Mouse (Mus musculus) hindbrain, embryonic 15.5 days (tissue): ENCODE data around the gene Rbm28. TPM values are rescaled to one million over a fixed set of nuclear protein-coding genes. Genes with fewer than 3 reads are reported as not detected.

ENCODE experiments used
- ATAC-seq: fragments of 200-750 bp; cut with Nextera tagmentation; 2 replicates; pipeline ENCODE4 v1.8.0; 2017; ENCODE audit warnings: low read depth, moderate number of reproducible peaks, moderate TSS enrichment; ENCODE audit not compliant: low FRiP score
- H3K27ac ChIP-seq: fragments of 300-500 bp; sonication (generic); replicated peaks from 2 replicates; pipeline ENCODE4 v1.5.1; 2015; ENCODE audit warnings: mild to moderate bottlenecking, inconsistent platforms
- H3K27me3 ChIP-seq: fragments of 300-500 bp; sonication (generic); 2 replicates; pipeline ENCODE4 v1.6.1; 2015; ENCODE audit warnings: control low read depth, inconsistent platforms
- H3K36me3 ChIP-seq: fragments of 300-500 bp; sonication (generic); 2 replicates; pipeline ENCODE4 v1.6.1; 2015; ENCODE audit warnings: control low read depth, inconsistent platforms
- H3K4me1 ChIP-seq: fragments of 300-500 bp; sonication (generic); replicated peaks from 2 replicates; pipeline ENCODE4 v1.6.1; 2015; ENCODE audit warnings: control low read depth, inconsistent platforms
- H3K4me2 ChIP-seq: fragments of 300-500 bp; sonication (generic); 2 replicates; pipeline ENCODE4 v1.6.1; 2015; ENCODE audit warnings: moderate library complexity, mild to moderate bottlenecking, inconsistent platforms
- H3K4me3 ChIP-seq: fragments of 300-500 bp; sonication (generic); 2 replicates; pipeline ENCODE4 v1.5.1; 2015; ENCODE audit warnings: mild to moderate bottlenecking, inconsistent platforms
- H3K9ac ChIP-seq: fragments of 300-500 bp; sonication (generic); 2 replicates; pipeline ENCODE4 v1.6.1; 2015; ENCODE audit warnings: inconsistent platforms
- H3K9me3 ChIP-seq: fragments of 300-500 bp; sonication (generic); 2 replicates; pipeline ENCODE4 v1.6.1; 2016; ENCODE audit warnings: control low read depth, inconsistent platforms
- WGBS: fragments of 180-500 bp; shearing (Covaris S2); methylation state at CpG from one replicate; pipeline ENCODE4 v1.1.7; 2015; 5-methylcytosine and 5-hydroxymethylcytosine counted together
- microRNA-seq: library from miRNA; unstranded; fragments of <30 nt; microRNA quantifications from one replicate; pipeline ENCODE4, GENCODE M21; 2016
- polyA plus RNA-seq: library from polyadenylated mRNA; unstranded; fragments of >200 nt; fragmentation: Nextera tagmentation; extraction: Ambion mirVana; gene quantifications from 2 replicates; pipeline ENCODE4 v1.2.1, GENCODE M21; 2015

Rbm28 gene
- polyA plus RNA-seq, 1 experiment from 2014 or later: 43.2 TPM

DNA sequence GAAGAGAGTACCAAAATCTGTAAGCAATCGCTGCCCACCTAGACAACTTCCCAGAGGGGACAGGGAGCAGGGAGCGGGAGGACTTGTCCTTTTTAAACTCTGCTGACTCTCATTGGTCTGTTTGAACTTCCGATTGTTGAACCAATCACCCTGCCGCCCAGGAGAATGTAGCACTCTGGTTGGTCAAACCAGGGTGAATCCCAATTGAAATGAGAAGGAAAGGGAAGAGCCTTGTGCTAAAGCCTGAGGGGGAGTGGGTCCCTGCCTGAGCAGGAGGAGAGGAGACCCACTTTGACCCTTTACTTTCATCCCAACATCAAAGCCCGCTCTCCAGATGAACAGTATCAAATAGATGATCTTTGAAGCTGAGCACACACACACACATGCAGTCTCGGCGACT is 80.4 kb downstream of the Rbm28 start:
- no peak overlapping the region for H3K9ac ChIP-seq
- H3K27ac ChIP-seq: no peak overlapping the region
- H3K27me3 ChIP-seq: no peaks in the 10 kb centered on the region
- no peak overlapping the region for H3K4me3 ChIP-seq
- no peaks in the 10 kb centered on the region; the same call in 1 of the 2 replicates for H3K4me1 ChIP-seq
- no peaks in the 10 kb centered on the region for H3K36me3 ChIP-seq
- H3K9me3 ChIP-seq: no peaks in the 10 kb centered on the region
- no peak for ATAC-seq
- WGBS: 74% methylated on average over 7 of the region's 7 CpGs
- no peak overlapping the region for H3K4me2 ChIP-seq

DNA sequence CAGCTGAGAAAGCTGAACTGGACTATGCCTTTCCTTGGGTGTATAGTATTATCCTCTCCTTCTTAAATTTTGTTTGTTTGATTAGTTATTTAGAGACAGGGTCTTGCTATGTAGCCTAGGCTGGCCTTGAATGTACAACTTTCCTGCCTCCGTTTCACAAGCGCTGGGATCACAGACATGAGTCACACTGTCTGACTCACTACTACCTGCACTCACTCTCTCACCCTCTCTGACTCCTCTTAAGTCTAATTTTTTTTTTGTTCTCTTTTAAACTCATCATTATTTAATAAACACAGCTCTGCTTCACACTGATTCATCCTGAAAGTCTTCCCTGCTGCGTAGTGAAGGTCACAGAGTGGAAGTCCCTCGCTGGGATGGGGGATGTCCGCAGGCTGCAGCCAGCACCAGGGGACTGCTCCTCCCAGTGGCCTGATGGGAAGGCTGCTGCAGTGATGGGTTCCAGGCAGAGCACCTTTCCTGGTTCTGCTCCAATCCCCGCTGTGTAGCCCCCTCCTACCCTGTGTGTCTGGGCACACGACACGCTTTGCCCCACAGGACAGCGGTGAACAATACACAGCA is 81.9 kb downstream of the Rbm28 start:
- no peak for ATAC-seq
- Histone ChIP-seq H3K36me3 (no peaks in the 10 kb centered on the region), H3K4me2 (no peak overlapping the region), H3K9ac (no peak overlapping the region), H3K9me3 (no peaks in the 10 kb centered on the region), H3K4me1 (no peaks in the 10 kb centered on the region; the same call in 1 of the 2 replicates), H3K4me3 (no peak overlapping the region), H3K27me3 (no peaks in the 10 kb centered on the region), H3K27ac (no peak overlapping the region)
- WGBS: 41% methylated on average over 9 of the region's 9 CpGs

DNA sequence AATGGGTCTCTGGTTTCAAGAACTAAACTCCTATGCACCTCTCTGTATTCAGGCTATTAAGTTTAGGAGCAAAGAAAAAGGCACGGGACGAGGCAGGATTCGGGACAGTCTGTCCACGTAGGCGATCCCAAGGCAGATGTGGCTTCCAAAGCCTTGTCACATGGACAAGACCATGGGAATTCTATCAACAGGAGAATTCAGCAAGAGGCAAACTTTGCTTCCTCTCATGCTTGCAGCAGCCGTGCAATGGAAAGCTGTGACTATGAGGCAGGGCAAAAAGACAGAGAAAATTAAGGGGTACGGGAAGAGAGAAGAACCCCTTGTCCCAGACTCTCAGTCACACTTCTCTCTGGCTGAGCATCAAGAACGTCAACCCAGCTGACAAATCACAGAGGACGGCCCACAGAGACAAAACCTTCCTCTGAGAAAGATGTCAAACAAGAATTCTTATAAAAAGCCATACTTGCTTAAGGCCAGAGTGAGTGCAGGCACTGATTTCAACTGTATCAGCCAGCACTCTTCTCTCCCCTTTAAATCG is 82.9 kb downstream of the Rbm28 start:
- Histone ChIP-seq H3K27ac (no peak overlapping the region), H3K4me1 (no peaks in the 10 kb centered on the region; the same call in 1 of the 2 replicates), H3K36me3 (no peaks in the 10 kb centered on the region), H3K4me3 (no peak overlapping the region), H3K27me3 (no peaks in the 10 kb centered on the region), H3K4me2 (no peak overlapping the region), H3K9me3 (no peaks in the 10 kb centered on the region), H3K9ac (no peak overlapping the region)
- 85% methylated on average over 10 of the region's 10 CpGs for WGBS
- no peak for ATAC-seq

DNA sequence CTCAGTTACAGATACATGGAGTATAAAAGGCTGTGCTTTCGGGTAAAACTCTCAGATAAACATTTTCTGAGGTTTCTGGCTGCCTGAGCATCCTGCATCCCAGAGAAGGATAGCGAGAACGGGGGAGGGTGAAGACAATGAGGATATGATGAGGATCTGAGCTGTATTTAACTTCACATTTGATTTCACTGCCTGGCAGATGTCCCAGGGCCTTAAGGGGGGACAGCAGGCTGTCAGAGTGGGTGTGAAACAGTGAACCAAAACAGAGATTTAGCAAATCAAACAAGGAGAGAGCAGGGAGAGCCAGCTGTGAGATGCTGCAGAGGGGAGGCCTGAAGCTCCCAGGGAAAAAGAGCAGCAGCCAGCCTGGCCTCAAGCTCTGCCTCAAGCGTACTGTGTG is 85.5 kb downstream of the Rbm28 start:
- H3K4me3 ChIP-seq: no peak overlapping the region
- no peaks in the 10 kb centered on the region; the same call in 1 of the 2 replicates for H3K4me1 ChIP-seq
- H3K9me3 ChIP-seq: no peaks in the 10 kb centered on the region
- H3K9ac ChIP-seq: no peak overlapping the region
- no peaks in the 10 kb centered on the region for H3K27me3 ChIP-seq
- no peak overlapping the region for H3K4me2 ChIP-seq
- peak overlapping the region; percentile 31 for H3K27ac ChIP-seq
- ATAC-seq: no peak; the same call in 1 of the 2 replicates
- no peaks in the 10 kb centered on the region for H3K36me3 ChIP-seq
- 61% methylated on average over 4 of the region's 4 CpGs for WGBS

DNA sequence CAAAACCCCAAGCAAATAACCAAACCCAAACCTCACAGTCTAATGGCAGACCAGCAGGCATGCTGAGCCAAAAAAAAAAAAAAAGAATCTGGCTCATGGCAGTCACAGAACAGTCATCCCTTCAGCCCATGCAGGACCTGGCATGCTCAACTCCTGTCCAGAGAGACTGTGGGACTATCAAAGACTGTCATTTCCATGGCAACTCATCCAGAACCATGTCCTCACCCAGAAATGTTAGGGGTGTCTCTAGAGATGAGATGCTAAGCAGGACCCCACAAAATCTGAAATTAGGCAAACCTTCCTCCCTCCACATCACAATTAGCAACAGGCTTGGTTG is 90.7 kb downstream of the Rbm28 start:
- no peaks in the 10 kb centered on the region; the same call in 1 of the 2 replicates for H3K4me1 ChIP-seq
- no peak overlapping the region for H3K9ac ChIP-seq
- no peaks in the 10 kb centered on the region for H3K27me3 ChIP-seq
- H3K9me3 ChIP-seq: no peaks in the 10 kb centered on the region
- H3K27ac ChIP-seq: no peak overlapping the region
- no peak overlapping the region for H3K4me3 ChIP-seq
- H3K4me2 ChIP-seq: no peak overlapping the region
- H3K36me3 ChIP-seq: no peaks in the 10 kb centered on the region
- ATAC-seq: no peak

Small RNAs within 50 kb of the gene (microRNA-seq; reads per million reads assigned to microRNA genes)
- not detected for gene Gm24303

Other genes with a start within 250 kb of the Rbm28 start
- gene Lep, start 104.8 kb downstream of the Rbm28 start, polyA plus RNA-seq: not detected in 2 replicates
- gene Prrt4, start 14.6 kb upstream of the Rbm28 start, polyA plus RNA-seq: 11.6 and 13.6 TPM in 2 replicates
- 68.3 and 71.7 TPM in 2 replicates for gene Impdh1, start 51.4 kb upstream of the Rbm28 start, polyA plus RNA-seq
- 31.7 and 33.3 TPM in 2 replicates for gene Hilpda, start 107.5 kb upstream of the Rbm28 start, polyA plus RNA-seq
- 0.41 and 0.51 TPM in 2 replicates for gene Fam71f2, start 114.6 kb upstream of the Rbm28 start, polyA plus RNA-seq
- gene Fam71f1, start 154.1 kb upstream of the Rbm28 start, polyA plus RNA-seq: not detected in 2 replicates
- 164 TPM in 2 replicates for gene Calu, start 183.1 kb upstream of the Rbm28 start, polyA plus RNA-seq
- 0.34 and 0.53 TPM in 2 replicates for gene Opn1sw, start 223.5 kb upstream of the Rbm28 start, polyA plus RNA-seq
- gene Ccdc136, start 231.3 kb upstream of the Rbm28 start, polyA plus RNA-seq: 43.3 and 52.6 TPM in 2 replicates